Mouse (Mus musculus) ovary, postnatal 14 days (tissue): Measurements from ENCODE around the gene Il10ra.

Experiments used
- DNase-seq: peaks from one replicate; pipeline ENCODE4 v3.0.0; 2022; ENCODE audit warnings: low spot score

Gene Il10ra

GRCm38 (mm10) chr9:45268597-45269325 is at the start of gene Il10ra:
Gene Il10ra, minus strand, starts transcription at chr9:45269149.
- peak; percentile 24 for DNase-seq

DNA sequence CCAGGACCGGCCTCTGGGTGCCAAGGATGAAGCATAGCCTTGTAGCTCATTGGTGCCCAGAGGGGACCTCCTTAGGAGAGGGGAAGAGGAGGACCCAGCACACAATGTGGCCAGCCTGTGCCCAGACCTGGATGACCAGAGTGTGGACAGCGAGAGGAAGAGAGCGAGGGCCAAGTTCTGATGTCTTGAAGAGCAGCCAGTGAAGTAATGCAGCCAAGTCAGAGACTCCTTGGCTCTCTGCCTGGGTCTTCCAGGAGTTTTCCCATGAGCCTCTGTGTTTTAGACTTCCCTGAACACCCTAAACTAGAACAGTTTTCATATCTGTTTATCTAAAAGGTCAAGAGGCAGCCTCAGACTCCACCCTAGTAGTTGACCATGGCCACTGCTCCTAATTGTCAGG is 48.7 kb upstream of the Il10ra start:
- peak; percentile 49 for DNase-seq

DNA sequence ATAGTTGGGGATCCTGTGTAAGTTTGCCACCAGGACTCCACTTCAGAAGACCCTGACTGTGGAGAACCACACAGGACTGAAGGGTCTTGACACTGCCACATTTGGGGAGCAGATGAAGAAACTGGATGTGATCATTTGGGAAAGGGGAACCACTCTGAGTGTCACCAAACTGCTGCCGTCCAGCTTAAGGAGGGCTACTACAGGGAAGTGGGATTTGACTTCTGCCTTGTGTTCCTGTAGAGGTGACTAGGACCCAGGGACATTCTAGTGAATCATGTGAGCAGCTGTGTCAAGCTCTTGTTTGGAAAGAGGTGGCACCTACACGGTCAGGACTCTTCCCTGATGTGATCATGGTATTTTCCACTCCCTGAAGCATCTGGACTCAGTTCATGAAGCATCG is 45.0 kb upstream of the Il10ra start:
- no peak for DNase-seq

- no peak for DNase-seq
Observed at GRCm38 (mm10) chr9:45311858-45312257, 42.9 kb upstream of the Il10ra start.

DNA sequence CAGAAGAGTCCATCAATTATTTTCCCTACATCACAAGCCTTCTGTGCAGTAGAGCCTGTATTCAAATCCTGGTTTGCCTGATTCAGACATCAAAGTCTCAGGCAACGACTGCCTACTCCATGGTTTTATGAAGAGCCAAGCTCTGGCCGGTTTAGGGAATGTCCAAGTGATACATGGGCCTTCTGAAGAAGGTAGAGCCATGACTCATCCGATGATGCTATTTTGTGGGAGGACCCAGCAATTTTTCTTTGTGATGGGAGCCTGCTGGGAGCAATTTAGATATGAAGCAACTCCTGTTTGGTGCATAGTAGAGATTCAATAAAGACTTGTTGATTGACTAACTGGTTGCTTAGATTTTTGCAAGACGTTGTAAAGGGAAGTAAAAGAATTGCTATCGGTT is 39.6 kb upstream of the Il10ra start:
- DNase-seq, result no peak

DNA sequence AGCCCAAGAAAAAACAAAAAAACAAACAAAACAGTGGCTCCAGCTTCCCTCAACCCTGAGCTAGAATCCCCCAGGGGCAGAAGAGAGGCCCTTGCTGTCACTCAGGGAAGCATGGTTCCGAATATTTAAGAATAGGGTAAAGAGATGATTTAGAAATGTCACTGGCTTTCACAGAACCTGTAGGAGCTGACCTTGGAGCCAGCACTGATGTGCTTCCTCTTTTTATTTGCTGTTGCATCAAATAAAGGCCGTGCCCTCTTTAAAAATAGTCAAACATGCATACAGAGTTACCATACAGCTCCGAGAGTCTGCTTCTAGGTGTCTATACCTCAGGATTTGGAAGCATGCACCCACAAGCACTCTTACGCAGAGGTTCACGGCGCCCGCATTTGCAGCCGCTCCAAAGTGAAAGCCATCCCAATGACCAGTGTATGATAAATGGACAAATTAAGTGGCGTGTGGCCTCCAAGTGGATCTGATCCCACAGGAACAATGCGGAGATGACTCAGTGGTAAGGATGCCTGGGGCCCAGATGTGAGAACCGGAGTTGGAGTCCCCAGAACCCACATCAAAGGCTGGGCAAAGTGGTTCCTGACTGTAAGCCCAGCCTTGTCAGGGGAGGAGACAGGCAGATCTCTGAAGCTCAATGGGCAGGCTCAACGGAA is 37.9 kb upstream of the Il10ra start:
- DNase-seq, result no peak

DNA sequence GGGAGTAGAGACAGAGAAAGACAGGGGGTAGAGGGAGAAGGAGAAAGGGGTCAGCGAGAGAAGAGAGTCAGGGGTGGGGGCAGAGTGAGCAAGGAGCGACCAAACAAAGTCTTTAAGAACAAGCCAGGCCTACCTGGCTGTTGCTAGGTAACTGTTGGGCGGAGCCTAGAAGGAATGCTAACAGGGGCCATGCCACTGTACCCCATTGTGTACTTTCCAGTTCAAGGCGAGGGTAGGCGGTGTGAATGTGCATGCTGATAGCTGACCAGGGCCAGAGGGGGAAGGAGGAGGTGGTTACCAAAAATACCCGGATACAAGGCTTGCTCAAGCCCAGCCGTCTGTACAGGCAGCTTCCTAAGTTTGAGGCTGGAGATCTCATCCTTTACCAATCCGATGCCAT is 32.8 kb upstream of the Il10ra start:
- DNase-seq, result no peak

DNA sequence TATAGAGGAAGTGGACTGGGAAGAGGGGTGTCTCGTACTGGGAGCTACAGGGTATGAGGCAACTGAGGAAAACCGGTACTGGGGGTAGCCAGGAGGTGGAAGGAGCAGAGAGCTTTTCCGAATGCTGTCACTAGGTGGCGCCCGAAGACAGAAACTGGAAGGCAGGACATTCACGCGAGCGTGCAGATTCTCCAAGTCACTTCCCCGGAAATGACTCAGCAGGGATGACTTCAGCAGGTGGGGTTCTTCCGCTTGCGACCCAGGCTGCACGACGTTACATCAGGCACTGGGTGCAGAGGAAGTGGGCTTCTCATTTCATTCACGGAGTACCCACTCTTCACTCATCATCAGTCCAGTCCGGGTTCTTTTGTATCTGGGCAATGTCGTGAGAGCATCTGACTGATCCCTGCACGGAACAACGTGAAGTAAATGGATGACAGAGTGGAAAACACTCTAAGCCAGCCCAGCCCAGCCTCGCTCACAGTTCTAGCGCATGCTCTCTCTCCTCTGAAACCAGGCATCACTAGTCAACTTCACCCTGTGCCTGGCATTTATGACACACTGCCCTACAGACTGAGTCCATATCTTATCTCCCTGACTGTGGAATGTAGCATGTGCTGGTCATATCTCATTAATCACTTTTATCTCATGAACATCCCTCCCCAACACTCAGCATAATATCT is 31.6 kb upstream of the Il10ra start:
- peak; percentile 96 for DNase-seq

DNA sequence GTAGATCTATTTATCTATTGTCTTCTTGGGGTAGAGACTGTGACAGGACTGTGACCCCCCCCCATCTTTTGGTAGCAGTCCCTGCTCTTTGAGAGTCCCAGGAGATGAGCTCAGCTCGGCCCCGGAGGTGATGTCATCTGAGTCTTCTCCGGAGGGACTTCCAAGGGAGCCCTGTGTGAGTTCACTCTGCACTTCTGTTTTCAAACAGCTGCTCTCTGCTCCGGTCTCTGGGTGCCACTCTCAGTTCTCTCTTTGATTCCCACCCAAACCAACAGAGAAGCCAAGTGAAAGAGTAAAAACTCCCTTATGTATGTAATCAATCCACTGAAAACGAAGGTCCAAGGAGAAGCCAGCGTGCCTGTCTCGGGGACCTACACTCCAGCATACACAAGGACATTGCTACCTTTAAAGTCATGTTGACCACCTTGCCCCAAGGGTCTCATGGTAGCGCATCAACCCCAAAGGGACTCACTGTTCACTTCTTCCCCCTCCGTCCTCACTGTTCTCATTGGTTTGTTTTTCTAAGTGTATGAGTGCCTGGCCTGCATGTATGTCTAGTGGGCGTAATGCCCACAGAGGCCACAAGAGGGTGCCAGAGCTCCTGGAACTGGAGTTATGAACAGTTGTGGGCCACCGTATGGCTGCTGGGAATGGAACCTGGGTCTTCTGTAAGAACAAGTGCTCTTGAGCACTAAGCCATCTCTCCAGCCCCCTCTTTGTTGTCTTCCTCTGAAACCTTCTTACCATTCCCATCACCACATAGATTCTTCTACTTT is 30.5 kb upstream of the Il10ra start:
- no peak for DNase-seq

GRCm38 (mm10) chr9:45294210-45295011 is 25.5 kb upstream of the Il10ra start:
- no peak for DNase-seq

- DNase-seq, result no peak
Observed at GRCm38 (mm10) chr9:45291481-45292168, 22.7 kb upstream of the Il10ra start.

GRCm38 (mm10) chr9:45282466-45282865 is 13.5 kb upstream of the Il10ra start:
- no peak for DNase-seq

DNA sequence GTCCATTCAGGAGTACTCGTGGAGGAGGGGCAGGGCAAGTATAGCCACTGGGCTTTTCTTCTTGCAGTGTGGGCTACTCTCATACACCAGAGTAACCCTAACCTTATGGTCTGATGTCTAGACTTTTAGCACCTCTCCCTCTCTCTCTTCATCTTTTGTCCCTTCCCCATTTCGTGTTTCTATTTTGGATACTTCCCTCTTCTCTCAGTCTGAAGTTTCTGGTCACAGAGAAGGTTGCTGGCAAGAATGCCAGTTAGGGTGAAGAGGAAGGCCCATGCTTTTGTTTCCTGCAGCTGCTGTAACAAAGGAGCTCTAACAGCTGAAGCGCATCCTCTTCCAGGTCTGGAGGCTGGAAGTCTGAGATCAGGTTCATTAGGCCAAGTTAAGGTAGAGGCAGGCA is 11.9 kb upstream of the Il10ra start:
- DNase-seq, result no peak

GRCm38 (mm10) chr9:45280059-45280458 is 11.1 kb upstream of the Il10ra start:
- no peak for DNase-seq

DNA sequence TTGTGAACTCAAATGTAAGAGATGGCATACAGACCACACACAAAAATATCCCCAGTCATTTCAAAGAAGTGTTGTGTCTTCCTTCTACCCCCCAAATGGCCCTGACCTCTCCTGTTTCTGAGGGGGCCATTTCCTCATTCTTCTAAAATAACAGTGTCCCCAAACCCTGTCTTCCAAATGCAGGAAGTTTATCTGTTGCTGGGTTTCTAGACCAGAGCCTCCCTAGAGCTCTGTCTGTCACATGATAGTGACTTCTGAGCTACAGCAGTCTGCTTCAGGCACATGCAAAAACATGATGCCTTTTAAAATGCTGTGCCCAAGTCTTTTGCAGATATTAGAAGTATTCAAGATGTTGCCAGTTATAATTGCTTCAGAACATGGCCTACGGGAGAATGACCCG is 5.7 kb upstream of the Il10ra start:
- no peak for DNase-seq

- no peak for DNase-seq
Observed at GRCm38 (mm10) chr9:45274218-45274617, 5.3 kb upstream of the Il10ra start.

GRCm38 (mm10) chr9:45272213-45272612 is 3.3 kb upstream of the Il10ra start:
- DNase-seq, result no peak

DNA sequence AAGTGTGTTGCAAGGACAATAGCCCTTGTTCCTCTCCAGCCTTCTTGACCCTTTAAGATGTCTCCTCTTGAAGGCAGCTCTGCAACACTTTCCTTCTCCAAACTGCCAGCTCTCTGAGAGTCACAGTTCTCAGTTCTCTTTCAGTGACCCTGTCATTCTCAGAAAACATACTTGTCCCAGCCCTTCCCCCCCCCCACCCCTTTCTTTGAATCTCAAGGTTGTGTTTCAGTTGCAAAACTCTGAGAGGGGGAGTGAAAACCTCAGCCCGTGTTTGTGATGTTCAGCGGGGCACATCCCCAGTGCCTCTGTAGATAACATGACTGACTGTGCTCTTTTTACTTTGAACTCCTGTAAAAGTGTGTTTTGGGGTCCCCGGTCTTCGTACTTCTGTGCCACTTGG is 870 bp downstream of the Il10ra start:
- DNase-seq, result no peak

DNA sequence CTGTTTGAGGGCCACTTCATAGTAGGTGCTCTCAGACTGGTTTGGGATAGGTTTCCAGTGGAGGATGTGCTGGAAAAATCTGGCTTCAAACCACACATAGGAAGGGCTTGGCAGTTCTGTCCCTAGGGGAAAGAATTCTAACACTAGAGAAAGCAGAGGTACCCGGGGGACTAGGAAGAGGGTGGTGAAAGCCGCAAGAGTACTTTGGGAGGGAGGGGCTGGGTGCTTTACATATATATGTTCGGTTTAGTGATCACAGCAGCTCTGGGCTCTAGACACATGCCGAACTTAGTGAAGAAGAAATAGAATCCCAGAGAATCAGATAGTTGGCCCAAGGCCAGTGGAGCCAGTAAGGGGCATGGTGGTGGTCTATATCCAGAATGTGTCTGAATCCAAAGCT is 1.9 kb downstream of the Il10ra start:
- no peak for DNase-seq

- DNase-seq, result no peak
Observed at GRCm38 (mm10) chr9:45261872-45262271, 7.1 kb downstream of the Il10ra start.

DNA sequence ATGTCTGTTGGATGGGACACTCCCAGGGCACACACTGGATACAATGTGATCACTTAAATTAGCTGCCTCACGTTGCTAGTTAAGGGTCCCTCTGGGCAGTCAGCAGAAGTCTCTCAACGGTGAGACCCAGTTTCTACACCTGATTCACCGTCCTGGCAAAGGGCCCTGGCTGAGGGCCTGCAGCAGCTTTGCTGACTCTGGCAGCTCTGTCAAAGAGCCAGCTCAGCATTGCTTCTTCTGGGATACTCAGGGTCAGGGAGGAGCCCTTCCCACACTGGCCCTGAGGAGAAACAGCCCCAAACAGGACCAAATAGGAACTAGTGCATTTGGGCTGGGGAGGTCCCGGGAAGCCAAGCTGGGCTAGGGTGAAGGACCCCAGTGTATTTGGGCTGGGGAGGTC is 7.5 kb downstream of the Il10ra start:
- DNase-seq, result peak; percentile 21
